Mouse (Mus musculus) thymus, adult 2 months (tissue): ENCODE results near the gene Ppp1r9a.

ENCODE experiments used
- CTCF ChIP-seq: fragments of 200-500 bp; IDR thresholded peaks from 2 replicates; pipeline ENCODE4 v1.5.1; 2012; ENCODE audit warnings: mild to moderate bottlenecking, control low read depth, low read length, moderate library complexity, borderline replicate concordance; ENCODE audit not compliant: control insufficient read depth, poor library complexity, insufficient read depth; ENCODE audit errors: extremely low read depth
- POLR2A ChIP-seq: fragments of 200-500 bp; IDR thresholded peaks from 2 replicates; pipeline ENCODE4 v1.6.1; 2012; ENCODE audit warnings: mild to moderate bottlenecking, low read length, control low read depth, moderate library complexity; ENCODE audit not compliant: control insufficient read depth, poor library complexity, insufficient read depth; ENCODE audit errors: extremely low read depth

DNA sequence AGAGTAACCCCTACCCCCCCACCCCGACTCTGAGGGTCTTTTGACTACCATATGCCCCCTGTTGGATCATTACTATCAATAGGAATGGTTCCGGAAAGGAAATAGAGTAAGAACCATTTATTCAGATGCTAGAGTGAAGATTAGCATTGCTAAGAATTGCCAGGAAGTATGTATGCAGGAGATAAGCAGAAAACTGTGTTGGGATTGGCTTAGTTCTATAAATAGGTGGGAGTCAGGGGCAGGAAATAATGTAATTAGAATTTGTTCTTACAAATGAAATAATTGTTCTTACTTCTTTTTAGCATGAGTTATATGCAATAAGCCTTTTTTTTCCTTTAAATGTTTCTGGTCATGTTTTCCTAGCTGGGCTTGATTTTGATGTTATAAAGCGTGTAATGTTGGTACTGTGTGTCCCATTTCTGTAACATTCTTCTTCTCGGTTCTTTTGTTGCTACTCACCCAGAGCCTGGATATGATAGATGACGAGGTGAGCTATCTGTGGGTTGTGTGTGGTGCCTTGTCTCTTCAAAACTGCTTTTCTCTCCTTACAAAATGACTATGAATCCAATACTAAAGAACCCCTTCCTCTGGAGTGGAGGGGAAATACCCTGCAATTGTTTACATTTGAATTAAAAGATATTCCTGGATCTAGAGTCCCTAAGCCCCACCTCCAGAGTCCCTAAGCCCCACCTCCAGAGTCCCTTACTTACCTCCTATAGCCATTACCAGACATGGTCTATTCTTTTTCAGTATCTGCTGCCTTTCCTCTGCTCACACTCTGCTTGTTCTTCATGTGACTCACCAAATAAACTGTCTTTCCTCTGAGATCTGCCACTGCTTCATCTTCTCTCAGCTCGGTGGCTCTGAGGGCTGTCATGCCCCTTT, 254.1 kb downstream of the Ppp1r9a start:
- no peak for TF ChIP-seq POLR2A
- TF ChIP-seq CTCF = no peak
